ENCODE assay signal across 17 mouse cellular contexts in the genomic region with DNA sequence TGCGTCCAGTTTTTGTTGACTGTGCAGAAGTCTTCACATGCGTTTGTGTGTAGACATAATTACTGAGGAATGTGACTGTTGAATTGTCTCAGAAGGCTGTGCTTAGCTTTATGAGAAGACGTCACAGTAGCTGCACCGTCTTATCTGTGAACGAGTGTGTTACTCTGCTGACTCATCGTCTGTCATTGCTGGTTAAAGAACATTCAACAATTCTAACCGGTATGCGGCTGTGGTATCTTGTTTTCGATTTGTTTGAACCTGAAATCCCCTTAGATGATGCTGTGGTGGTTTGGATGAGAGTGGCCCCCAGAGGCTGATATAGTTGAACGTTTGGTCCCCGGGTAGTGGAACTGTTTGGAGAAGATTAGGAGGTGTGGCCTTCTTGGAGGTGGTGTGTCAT. TPM values are rescaled to one million over a fixed set of nuclear protein-coding genes. Genes with fewer than 3 reads are reported as not detected.
A peak's percentile ranks its signal among the peaks of the same experiment; 100 is the strongest.
DNase-seq lines count a peak whose midpoint lies in the region; ATAC-seq and TF ChIP-seq lines count a peak whose summit lies in the region.
"Had no signal": no experiment of that assay in that cellular context is flagged by ENCODE, and none has a peak within 500 bp of the region (broad histone marks: within the 10 kb centered on the region; RNA-seq: fewer than 3 reads in every experiment).

No protein-coding gene starts in this region.

- TF ChIP-seq POLR2A in bone marrow, adult 2 months (IDR thresholded peaks at IDR 0.05; ENCODE audit: borderline replicate concordance, control insufficient read depth, low read depth, low read length) = no peak

- no peaks in the 10 kb centered on the region for H3K9me3 ChIP-seq in heart, embryonic 13.5 days
- no peaks in the 10 kb centered on the region for H3K9me3 ChIP-seq in hindbrain, embryonic 13.5 days
- H3K9me3 ChIP-seq: limb, embryonic 10.5 days; lung, embryonic 15.5 days; neural tube, embryonic 13.5 days had no signal

- H3K4me3 ChIP-seq in heart, embryonic 13.5 days = no peak overlapping the region
- peak overlapping the region; percentile 4 for H3K4me3 ChIP-seq in bone marrow, adult 2 months (replicated peaks; ENCODE audit: control insufficient read depth, low read depth, low read length)
- no peak overlapping the region for H3K4me3 ChIP-seq in hindbrain, embryonic 13.5 days
- H3K4me3 ChIP-seq: limb, embryonic 10.5 days; lung, embryonic 15.5 days; neural tube, embryonic 13.5 days had no signal

- no peak for TF ChIP-seq CTCF in bone marrow, adult 2 months (IDR thresholded peaks at IDR 0.05; ENCODE audit: control insufficient read depth, insufficient read depth, low read length)

- no peak overlapping the region for H3K9ac ChIP-seq in heart, embryonic 13.5 days
- no peak overlapping the region for H3K9ac ChIP-seq in hindbrain, embryonic 13.5 days
- H3K9ac ChIP-seq: lung, embryonic 15.5 days; neural tube, embryonic 13.5 days had no signal

- 0 out of 2 replicates have a peak overlapping the region, but pooled peaks have one; percentile 24 for H3K4me2 ChIP-seq in heart, embryonic 13.5 days
- H3K4me2 ChIP-seq in hindbrain, embryonic 13.5 days = no peak overlapping the region
- H3K4me2 ChIP-seq: lung, embryonic 15.5 days; neural tube, embryonic 13.5 days had no signal

- ATAC-seq in heart, embryonic 13.5 days (ENCODE audit: extremely low read depth, insufficient number of reproducible peaks, low FRiP score, low TSS enrichment) = no peak
- ATAC-seq in megakaryocyte progenitor cell, adult 5-6 weeks (replicated peaks; ENCODE audit: poor library complexity) = peak; percentile 56
- ATAC-seq in megakaryocyte, adult 5-6 weeks (ENCODE audit: poor library complexity, severe bottlenecking) = no peak
- no peak for ATAC-seq in hindbrain, embryonic 13.5 days (ENCODE audit: low FRiP score)
- ATAC-seq: hindbrain, postnatal 0 days had no signal

- H3K27me3 ChIP-seq in heart, embryonic 13.5 days (replicated peaks) = no peaks in the 10 kb centered on the region
- H3K27me3 ChIP-seq in hindbrain, embryonic 13.5 days = 0 out of 2 replicates have a peak, but pooled peaks cover 5% of the 10 kb centered on the region
- H3K27me3 ChIP-seq: lung, embryonic 15.5 days had no signal

- H3K36me3 ChIP-seq in heart, embryonic 13.5 days = no peaks in the 10 kb centered on the region
- no peaks in the 10 kb centered on the region for H3K36me3 ChIP-seq in hindbrain, embryonic 13.5 days
- H3K36me3 ChIP-seq: limb, embryonic 10.5 days; lung, embryonic 15.5 days; neural tube, embryonic 13.5 days had no signal

- WGBS in heart, embryonic 13.5 days = 47% methylated on average over 11 of the region's 11 CpGs
- WGBS in bone marrow, adult 2 months = 60% methylated on average over 11 of the region's 11 CpGs
- 89% methylated on average over 11 of the region's 11 CpGs for WGBS in hindbrain, embryonic 13.5 days

- DNase-seq in heart, adult 18-20 months = no peak
- peak; percentile 59 for DNase-seq in induced T-regulatory cell, adult 2 months (ENCODE audit: low read depth)
- no peak for DNase-seq in layer of hippocampus, adult 9-11 months
- DNase-seq: B cell, adult 2 months; cerebellum, adult 8-10 months; gastrocnemius, postnatal 10 days; layer of hippocampus, postnatal 36 days; thymus, postnatal 4 days had no signal

- no peak overlapping the region for H3K27ac ChIP-seq in heart, embryonic 13.5 days (replicated peaks)
- no peak overlapping the region for H3K27ac ChIP-seq in bone marrow, adult 2 months (ENCODE audit: control insufficient read depth, insufficient read depth, low read depth, low read length, poor library complexity)
- no peak overlapping the region for H3K27ac ChIP-seq in hindbrain, embryonic 13.5 days
- H3K27ac ChIP-seq: hindbrain, postnatal 0 days; limb, embryonic 10.5 days; lung, embryonic 15.5 days; neural tube, embryonic 13.5 days had no signal

- peaks cover 29% of the 10 kb centered on the region for H3K4me1 ChIP-seq in heart, embryonic 13.5 days
- H3K4me1 ChIP-seq in bone marrow, adult 2 months (ENCODE audit: control insufficient read depth, insufficient read depth, low read length) = no peaks in the 10 kb centered on the region; the same call in 1 of the 2 replicates
- H3K4me1 ChIP-seq in hindbrain, embryonic 13.5 days (replicated peaks) = peaks cover 3% of the 10 kb centered on the region

RNA-seq across cellular contexts. Expression of gene Clybl, which starts 2.5 kb away (rescaled TPM):
- polyA plus RNA-seq in heart, embryonic 13.5 days (2015; fragmentation: Nextera tagmentation; extraction: Ambion mirVana) = 68.2 and 75.2 TPM in 2 replicates
- total RNA-seq in heart, adult 18-20 months (2021) = 100 to 1,000 TPM; 131 to 137 TPM
- 5.4 and 12.2 TPM in 2 replicates for polyA plus RNA-seq in bone marrow, adult 2 months (2011; ENCODE audit: insufficient read depth, insufficient read length, low replicate concordance, missing spikeins)
- total RNA-seq in megakaryocyte progenitor cell, adult 5-6 weeks (2015) = 30.4 and 31.5 TPM in 2 replicates
- total RNA-seq in megakaryocyte progenitor cell, adult 5-6 weeks (2017) = 6.8 and 8.5 TPM in 2 replicates
- 11.1 and 13.1 TPM in 2 replicates for total RNA-seq in megakaryocyte, adult 5-6 weeks (2015)
- total RNA-seq in megakaryocyte, adult 5-6 weeks (2017) = 1.7 and 4.8 TPM in 2 replicates
- polyA plus RNA-seq in hindbrain, embryonic 13.5 days (2015; fragmentation: Nextera tagmentation; extraction: Ambion mirVana) = 12.1 and 12.7 TPM in 2 replicates

Comparison
In these comparisons a context has a peak if more than half of its experiments do, and no peak if none do; other contexts are left out.
1. RNA of gene Clybl, which starts 2.5 kb away (total RNA-seq): 131 to 137 TPM in heart, adult 18-20 months; 6.8 to 31.5 TPM in megakaryocyte progenitor cell, adult 5-6 weeks and 1.7 to 13.1 TPM in megakaryocyte, adult 5-6 weeks; every median in the first group is over 4 times any median in the second.